Mouse (Mus musculus): ENCODE results near the gene Arfgef3. TPM values are rescaled to one million over a fixed set of nuclear protein-coding genes. Genes with fewer than 3 reads are reported as not detected.

Arfgef3 gene
- polyA plus RNA-seq, 1 experiment from 2014 or later: 2.1 TPM

- Histone ChIP-seq H3K4me2 (ENCODE audit: low read depth) (no peak overlapping the region), H3K4me3 (ENCODE audit: low read depth, low read length) (no peak overlapping the region), H3K27me3 (ENCODE audit: control insufficient read depth, insufficient read depth, low read length) (no peaks in the 10 kb centered on the region), H3K9me3 (ENCODE audit: control insufficient read depth, low read length) (no peaks in the 10 kb centered on the region), H3K4me1 (ENCODE audit: control insufficient read depth, insufficient read depth, low read length) (no peaks in the 10 kb centered on the region), H3K27ac (ENCODE audit: low read depth, low read length) (no peak overlapping the region), H3K36me3 (ENCODE audit: control insufficient read depth, insufficient read depth, low read length) (no peaks in the 10 kb centered on the region), H3K9ac (ENCODE audit: low read length) (no peak overlapping the region)
- ATAC-seq (ENCODE audit: insufficient read depth, low FRiP score, low TSS enrichment): no peak
- DNase-seq (ENCODE audit: low spot score): no peak
Measured at GRCm38 (mm10) chr10:18701517-18701916, 42.2 kb downstream of the Arfgef3 start.

- no peaks in the 10 kb centered on the region for H3K4me1 ChIP-seq (ENCODE audit: control insufficient read depth, insufficient read depth, low read length)
- H3K9me3 ChIP-seq (ENCODE audit: control insufficient read depth, low read length): no peaks in the 10 kb centered on the region
- H3K4me2 ChIP-seq (ENCODE audit: low read depth): no peak overlapping the region
- no peaks in the 10 kb centered on the region for H3K27me3 ChIP-seq (ENCODE audit: control insufficient read depth, insufficient read depth, low read length)
- H3K27ac ChIP-seq (ENCODE audit: low read depth, low read length): no peak overlapping the region
- no peak overlapping the region for H3K9ac ChIP-seq (ENCODE audit: low read length)
- DNase-seq (ENCODE audit: low spot score): no peak
- no peaks in the 10 kb centered on the region for H3K36me3 ChIP-seq (ENCODE audit: control insufficient read depth, insufficient read depth, low read length)
- no peak overlapping the region for H3K4me3 ChIP-seq (ENCODE audit: low read depth, low read length)
- no peak for ATAC-seq (ENCODE audit: insufficient read depth, low FRiP score, low TSS enrichment)
- 79% methylated on average over 2 of the region's 2 CpGs for WGBS
Measured at GRCm38 (mm10) chr10:18700117-18700516, 43.6 kb downstream of the Arfgef3 start.

GRCm38 (mm10) chr10:18699151-18699550 lies 44.6 kb downstream of the Arfgef3 start:
- no peak overlapping the region for H3K4me3 ChIP-seq (ENCODE audit: low read depth, low read length)
- no peaks in the 10 kb centered on the region for H3K36me3 ChIP-seq (ENCODE audit: control insufficient read depth, insufficient read depth, low read length)
- WGBS: 92% methylated on average over 2 of the region's 2 CpGs
- no peak for ATAC-seq (ENCODE audit: insufficient read depth, low FRiP score, low TSS enrichment)
- no peaks in the 10 kb centered on the region for H3K27me3 ChIP-seq (ENCODE audit: control insufficient read depth, insufficient read depth, low read length)
- H3K9ac ChIP-seq (ENCODE audit: low read length): no peak overlapping the region
- H3K4me2 ChIP-seq (ENCODE audit: low read depth): no peak overlapping the region
- no peaks in the 10 kb centered on the region for H3K4me1 ChIP-seq (ENCODE audit: control insufficient read depth, insufficient read depth, low read length)
- no peak for DNase-seq (ENCODE audit: low spot score)
- H3K9me3 ChIP-seq (ENCODE audit: control insufficient read depth, low read length): no peaks in the 10 kb centered on the region
- H3K27ac ChIP-seq (ENCODE audit: low read depth, low read length): no peak overlapping the region

GRCm38 (mm10) chr10:18696461-18696860 lies 47.3 kb downstream of the Arfgef3 start:
- 77% methylated on average over 6 of the region's 6 CpGs for WGBS
- Histone ChIP-seq H3K4me3 (ENCODE audit: low read depth, low read length) (no peak overlapping the region), H3K36me3 (ENCODE audit: control insufficient read depth, insufficient read depth, low read length) (no peaks in the 10 kb centered on the region), H3K4me1 (ENCODE audit: control insufficient read depth, insufficient read depth, low read length) (no peaks in the 10 kb centered on the region), H3K27ac (ENCODE audit: low read depth, low read length) (no peak overlapping the region), H3K27me3 (ENCODE audit: control insufficient read depth, insufficient read depth, low read length) (no peaks in the 10 kb centered on the region), H3K9me3 (ENCODE audit: control insufficient read depth, low read length) (no peaks in the 10 kb centered on the region), H3K4me2 (ENCODE audit: low read depth) (no peak overlapping the region), H3K9ac (ENCODE audit: low read length) (no peak overlapping the region)
- no peak for ATAC-seq (ENCODE audit: insufficient read depth, low FRiP score, low TSS enrichment)
- DNase-seq (ENCODE audit: low spot score): no peak

- no peaks in the 10 kb centered on the region for H3K27me3 ChIP-seq (ENCODE audit: control insufficient read depth, insufficient read depth, low read length)
- H3K4me2 ChIP-seq (ENCODE audit: low read depth): no peak overlapping the region
- WGBS: 72% methylated on average over 2 of the region's 2 CpGs
- H3K4me3 ChIP-seq (ENCODE audit: low read depth, low read length): no peak overlapping the region
- H3K4me1 ChIP-seq (ENCODE audit: control insufficient read depth, insufficient read depth, low read length): no peaks in the 10 kb centered on the region
- DNase-seq (ENCODE audit: low spot score): no peak
- H3K9me3 ChIP-seq (ENCODE audit: control insufficient read depth, low read length): no peaks in the 10 kb centered on the region
- no peak overlapping the region for H3K9ac ChIP-seq (ENCODE audit: low read length)
- H3K27ac ChIP-seq (ENCODE audit: low read depth, low read length): no peak overlapping the region
- no peaks in the 10 kb centered on the region for H3K36me3 ChIP-seq (ENCODE audit: control insufficient read depth, insufficient read depth, low read length)
- ATAC-seq (ENCODE audit: insufficient read depth, low FRiP score, low TSS enrichment): no peak
Measured at GRCm38 (mm10) chr10:18688234-18688633, 55.5 kb downstream of the Arfgef3 start.

- Histone ChIP-seq H3K4me3 (ENCODE audit: low read depth, low read length) (no peak overlapping the region), H3K4me1 (ENCODE audit: control insufficient read depth, insufficient read depth, low read length) (no peaks in the 10 kb centered on the region), H3K27me3 (ENCODE audit: control insufficient read depth, insufficient read depth, low read length) (no peaks in the 10 kb centered on the region), H3K27ac (ENCODE audit: low read depth, low read length) (no peak overlapping the region), H3K36me3 (ENCODE audit: control insufficient read depth, insufficient read depth, low read length) (no peaks in the 10 kb centered on the region), H3K9ac (ENCODE audit: low read length) (no peak overlapping the region), H3K9me3 (ENCODE audit: control insufficient read depth, low read length) (no peaks in the 10 kb centered on the region), H3K4me2 (ENCODE audit: low read depth) (no peak overlapping the region)
- no peak for DNase-seq (ENCODE audit: low spot score)
- WGBS: 86% methylated on average over 2 of the region's 2 CpGs
- no peak for ATAC-seq (ENCODE audit: insufficient read depth, low FRiP score, low TSS enrichment)
Measured at GRCm38 (mm10) chr10:18681385-18681954, 62.3 kb downstream of the Arfgef3 start.

GRCm38 (mm10) chr10:18680661-18681384 lies 62.9 kb downstream of the Arfgef3 start:
- H3K4me3 ChIP-seq (ENCODE audit: low read depth, low read length): no peak overlapping the region
- WGBS: 68% methylated on average over 3 of the region's 3 CpGs
- H3K27ac ChIP-seq (ENCODE audit: low read depth, low read length): no peak overlapping the region
- H3K36me3 ChIP-seq (ENCODE audit: control insufficient read depth, insufficient read depth, low read length): no peaks in the 10 kb centered on the region
- H3K4me1 ChIP-seq (ENCODE audit: control insufficient read depth, insufficient read depth, low read length): no peaks in the 10 kb centered on the region
- H3K9ac ChIP-seq (ENCODE audit: low read length): no peak overlapping the region
- H3K27me3 ChIP-seq (ENCODE audit: control insufficient read depth, insufficient read depth, low read length): no peaks in the 10 kb centered on the region
- DNase-seq (ENCODE audit: low spot score): no peak
- ATAC-seq (ENCODE audit: insufficient read depth, low FRiP score, low TSS enrichment): no peak
- H3K9me3 ChIP-seq (ENCODE audit: control insufficient read depth, low read length): no peaks in the 10 kb centered on the region
- no peak overlapping the region for H3K4me2 ChIP-seq (ENCODE audit: low read depth)

GRCm38 (mm10) chr10:18678836-18679235 lies 64.9 kb downstream of the Arfgef3 start:
- Histone ChIP-seq H3K36me3 (ENCODE audit: control insufficient read depth, insufficient read depth, low read length) (no peaks in the 10 kb centered on the region), H3K4me1 (ENCODE audit: control insufficient read depth, insufficient read depth, low read length) (no peaks in the 10 kb centered on the region), H3K4me2 (ENCODE audit: low read depth) (no peak overlapping the region), H3K9ac (ENCODE audit: low read length) (no peak overlapping the region), H3K27me3 (ENCODE audit: control insufficient read depth, insufficient read depth, low read length) (no peaks in the 10 kb centered on the region), H3K4me3 (ENCODE audit: low read depth, low read length) (no peak overlapping the region), H3K27ac (ENCODE audit: low read depth, low read length) (no peak overlapping the region), H3K9me3 (ENCODE audit: control insufficient read depth, low read length) (no peaks in the 10 kb centered on the region; the same call in 1 of the 2 replicates)
- WGBS: 91% methylated on average over 4 of the region's 4 CpGs
- ATAC-seq (ENCODE audit: insufficient read depth, low FRiP score, low TSS enrichment): no peak
- DNase-seq (ENCODE audit: low spot score): no peak

- DNase-seq (ENCODE audit: low spot score) (no peak), ATAC-seq (ENCODE audit: insufficient read depth, low FRiP score, low TSS enrichment) (no peak)
- Histone ChIP-seq H3K9ac (ENCODE audit: low read length) (no peak overlapping the region), H3K27me3 (ENCODE audit: control insufficient read depth, insufficient read depth, low read length) (no peaks in the 10 kb centered on the region), H3K36me3 (ENCODE audit: control insufficient read depth, insufficient read depth, low read length) (no peaks in the 10 kb centered on the region), H3K27ac (ENCODE audit: low read depth, low read length) (no peak overlapping the region), H3K4me1 (ENCODE audit: control insufficient read depth, insufficient read depth, low read length) (no peaks in the 10 kb centered on the region), H3K9me3 (ENCODE audit: control insufficient read depth, low read length) (no peaks in the 10 kb centered on the region), H3K4me2 (ENCODE audit: low read depth) (no peak overlapping the region), H3K4me3 (ENCODE audit: low read depth, low read length) (no peak overlapping the region)
- 95% methylated on average over 11 of the region's 11 CpGs for WGBS
Measured at GRCm38 (mm10) chr10:18664794-18665193, 79.0 kb downstream of the Arfgef3 start.

Measured in neural tube, embryonic 11.5 days (tissue).